Mouse (Mus musculus): ENCODE data around the gene Hivep3.

Hivep3 gene

DNA sequence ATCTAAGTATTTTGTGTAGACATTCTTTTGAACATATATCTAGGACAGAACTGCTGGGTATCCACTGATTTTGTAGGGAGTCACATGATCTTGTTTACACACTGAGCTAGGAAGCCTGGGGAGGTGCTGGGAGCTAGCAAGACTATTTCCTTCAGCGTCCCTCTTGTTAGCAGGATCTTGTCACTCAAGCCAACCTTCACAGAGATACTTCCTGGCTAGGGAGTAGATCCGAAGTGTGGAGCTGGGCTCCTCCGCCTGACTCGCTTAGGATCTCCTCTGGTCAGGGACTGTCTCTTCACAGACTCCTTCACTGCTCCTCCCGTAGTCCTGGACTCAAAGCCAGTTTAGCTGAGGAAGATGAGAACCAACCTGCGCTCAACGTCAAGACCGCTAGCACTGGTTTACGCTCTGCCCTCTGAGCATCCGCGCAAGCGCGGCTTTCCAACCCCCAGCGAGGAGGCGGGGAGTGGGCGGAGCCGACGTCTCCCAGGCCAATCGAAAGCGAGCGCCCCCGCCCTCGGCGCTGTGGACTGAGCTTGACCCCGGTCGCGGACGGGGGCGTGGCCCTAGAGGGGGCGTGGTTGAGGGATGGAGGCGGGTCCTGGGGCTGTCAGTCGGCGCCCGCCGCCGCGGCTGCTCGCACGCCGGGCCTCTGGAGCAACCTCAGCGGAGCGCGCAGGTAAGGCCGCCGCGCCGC lies at the start of gene Hivep3:
TSS of gene Hivep3 (plus strand) at position 601 of the 697 bp plus-strand sequence.
- DNase-seq: peak; percentile 100

GRCm38 (mm10) chr4:119685746-119686145 lies 47.8 kb upstream of the Hivep3 start:
- no peak for DNase-seq

GRCm38 (mm10) chr4:119698339-119698738 lies 35.2 kb upstream of the Hivep3 start:
- peak; percentile 18 for DNase-seq

- no peak for DNase-seq
These were observed 32.2 kb upstream of the Hivep3 start for GRCm38 (mm10) chr4:119701269-119701954.

DNA sequence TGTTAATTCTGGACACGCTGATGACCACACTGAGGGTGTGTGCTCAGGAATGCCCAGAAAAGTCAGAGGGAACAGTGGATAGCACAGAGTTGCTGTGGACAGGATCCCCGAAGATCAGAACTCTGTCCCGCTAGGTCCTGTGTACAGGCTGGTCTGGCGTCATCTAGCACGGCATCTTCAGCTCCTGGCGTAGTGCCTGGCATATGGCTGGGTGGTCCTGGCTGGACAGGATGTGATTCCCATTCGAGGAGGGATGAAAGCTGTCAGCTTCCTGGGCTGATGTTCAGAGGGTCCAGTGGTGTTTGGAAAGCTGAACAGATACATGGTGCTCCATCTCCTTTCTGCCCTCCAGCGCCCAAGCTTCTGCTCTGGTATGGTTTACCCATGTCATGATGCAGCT lies 29.6 kb upstream of the Hivep3 start:
- no peak for DNase-seq

- DNase-seq: no peak
These were observed 26.3 kb upstream of the Hivep3 start for GRCm38 (mm10) chr4:119707326-119707725.

DNA sequence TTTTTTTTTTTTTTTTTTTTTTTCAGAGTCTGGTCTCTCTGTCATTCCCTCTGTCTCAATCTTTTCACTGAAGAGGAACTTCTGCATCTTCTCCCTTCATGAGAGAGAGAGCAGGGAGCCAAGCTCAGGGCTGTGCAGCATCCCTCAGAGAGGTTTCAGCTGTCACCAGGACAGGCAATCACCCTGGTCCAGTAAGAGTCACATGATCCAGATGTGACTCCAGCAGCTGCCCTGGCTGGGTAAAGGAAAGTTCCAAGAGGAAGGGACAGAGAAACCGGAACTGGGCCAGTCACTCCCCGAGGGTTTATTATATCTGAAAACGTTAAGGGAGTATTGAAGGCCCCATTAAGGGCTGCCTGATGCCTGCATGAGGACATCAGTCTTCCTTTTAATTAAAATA lies 25.8 kb upstream of the Hivep3 start:
- DNase-seq: no peak

DNA sequence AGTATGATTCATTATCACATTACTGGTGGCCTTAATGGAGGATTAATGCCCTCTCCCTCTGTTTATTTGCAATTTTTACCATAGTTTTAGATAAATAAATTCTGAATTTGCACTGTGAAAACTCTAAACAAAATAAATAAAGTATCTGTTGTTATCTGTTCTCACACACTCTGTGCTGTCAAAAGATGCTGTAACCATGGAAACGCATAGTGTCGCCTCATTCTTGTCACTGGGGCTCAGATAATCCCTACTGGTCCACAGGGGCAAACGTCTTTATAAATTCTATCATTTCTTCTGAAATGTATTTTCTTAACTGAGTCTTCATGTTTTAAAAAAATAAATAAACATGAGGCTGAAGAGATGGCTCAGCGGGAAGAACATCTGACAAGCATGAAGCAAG lies 23.4 kb upstream of the Hivep3 start:
- DNase-seq: no peak

- no peak for DNase-seq
These were observed 16.1 kb upstream of the Hivep3 start for GRCm38 (mm10) chr4:119717443-119717842.

DNA sequence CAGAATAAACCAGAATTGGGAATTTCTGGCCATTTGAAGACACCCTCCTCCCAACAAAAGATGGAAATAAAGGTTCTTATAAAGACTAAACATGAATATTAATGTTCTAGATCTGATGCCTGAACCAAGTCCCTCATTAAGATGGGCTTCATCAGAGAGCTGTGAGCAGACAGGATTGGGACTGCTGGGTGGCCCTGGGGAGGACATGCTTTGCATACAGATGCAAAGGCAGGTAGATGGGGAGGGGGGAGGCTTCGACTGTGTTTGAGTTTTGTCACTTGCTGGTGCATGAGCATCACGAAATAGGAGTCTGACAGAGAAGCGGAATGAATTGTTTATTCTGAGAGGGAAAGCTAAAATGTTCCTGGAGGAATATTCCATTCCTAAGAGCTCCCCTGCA lies 12.1 kb upstream of the Hivep3 start:
- no peak for DNase-seq

- DNase-seq: no peak
These were observed 7.5 kb upstream of the Hivep3 start for GRCm38 (mm10) chr4:119726074-119726473.

DNA sequence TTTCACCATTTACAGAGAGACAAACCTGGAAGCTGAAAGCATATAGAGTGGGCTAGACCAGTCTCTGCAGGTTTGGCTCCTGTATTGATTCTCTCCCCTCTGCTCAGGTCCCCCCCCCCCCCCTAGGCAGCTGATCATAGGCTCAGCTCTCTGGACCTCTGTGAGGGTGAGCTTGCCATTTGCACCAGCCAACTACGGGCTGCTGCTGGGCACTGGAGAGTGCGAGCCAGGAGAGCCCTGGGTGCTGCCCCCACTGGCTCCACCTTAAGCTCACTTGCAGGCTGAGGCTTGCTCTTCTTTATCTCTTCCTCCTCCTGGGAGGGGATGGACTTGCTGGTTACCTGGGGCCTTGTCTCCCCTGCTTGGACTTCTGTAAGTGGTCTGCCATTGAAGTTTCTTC lies 5.7 kb upstream of the Hivep3 start:
- DNase-seq: no peak

GRCm38 (mm10) chr4:119733942-119734341 lies 358 bp downstream of the Hivep3 start:
- DNase-seq: peak; percentile 67

- DNase-seq: no peak
These were observed 768 bp downstream of the Hivep3 start for GRCm38 (mm10) chr4:119734352-119734751.

- no peak for DNase-seq
These were observed 5.1 kb downstream of the Hivep3 start for GRCm38 (mm10) chr4:119738641-119739040.

DNA sequence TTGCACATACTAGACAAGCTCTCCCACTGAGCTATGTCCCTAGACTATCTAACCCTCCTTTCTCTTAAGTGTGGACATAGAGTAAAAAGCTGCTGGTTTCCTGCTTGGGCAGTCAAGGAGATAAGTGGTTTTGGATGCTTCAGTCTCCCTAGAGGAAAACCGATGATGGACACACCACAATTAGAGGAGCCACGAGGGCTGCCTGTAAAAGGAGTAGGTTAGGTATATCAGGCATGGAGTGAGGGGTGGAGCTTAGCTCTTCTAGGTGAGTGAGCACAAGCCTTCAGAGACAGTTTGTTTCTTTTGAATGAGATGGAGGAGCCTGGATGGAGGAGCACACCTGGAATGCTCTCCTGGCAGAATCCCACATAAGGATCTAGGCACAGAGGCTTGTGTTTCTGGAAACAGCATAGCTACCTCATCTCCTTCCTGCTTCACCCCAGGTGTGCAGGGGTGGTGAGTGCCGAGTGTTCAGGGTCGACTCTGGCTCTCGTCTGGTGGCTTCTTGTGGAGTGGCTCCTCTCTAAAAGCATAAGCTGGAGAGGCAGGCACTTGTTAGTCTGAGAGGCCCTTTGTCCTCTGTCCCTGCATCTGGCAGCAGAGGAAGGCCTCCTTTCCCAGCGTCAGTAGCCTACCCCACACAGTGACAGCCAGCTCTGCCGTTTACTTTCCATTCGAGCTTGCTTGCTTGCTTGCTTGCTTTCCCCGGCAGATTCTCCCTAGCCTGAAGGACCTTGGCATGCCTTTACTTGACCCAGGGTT lies 5.9 kb downstream of the Hivep3 start:
- DNase-seq: no peak

- no peak for DNase-seq
These were observed 14.8 kb downstream of the Hivep3 start for GRCm38 (mm10) chr4:119748341-119748740.

GRCm38 (mm10) chr4:119750157-119750556 lies 16.6 kb downstream of the Hivep3 start:
- no peak for DNase-seq

DNA sequence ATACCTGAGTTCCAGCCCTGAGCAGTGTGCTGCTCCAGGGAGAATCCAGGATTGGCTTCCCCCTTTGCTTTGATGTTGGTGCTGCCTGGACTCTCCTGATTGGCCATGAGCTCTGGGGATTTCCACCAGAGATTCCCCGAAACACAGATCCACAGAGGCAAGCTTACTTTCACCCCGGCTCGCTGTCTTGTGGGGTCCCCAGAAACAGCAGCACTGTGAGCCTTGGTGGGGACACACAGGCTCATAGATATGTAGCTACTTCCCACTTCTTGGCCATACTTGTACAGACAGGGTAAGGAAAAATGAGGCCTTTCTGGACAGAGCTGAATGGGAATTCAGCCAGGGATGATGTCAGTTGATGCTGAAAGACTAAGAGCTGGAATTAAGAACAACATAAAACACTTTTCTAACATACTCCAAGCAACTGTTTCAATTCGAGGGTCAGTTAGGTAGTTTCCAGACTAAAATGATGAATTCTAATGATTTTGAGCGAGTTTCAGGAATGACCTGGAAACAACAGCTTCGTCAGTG lies 17.2 kb downstream of the Hivep3 start:
- no peak for DNase-seq

DNA sequence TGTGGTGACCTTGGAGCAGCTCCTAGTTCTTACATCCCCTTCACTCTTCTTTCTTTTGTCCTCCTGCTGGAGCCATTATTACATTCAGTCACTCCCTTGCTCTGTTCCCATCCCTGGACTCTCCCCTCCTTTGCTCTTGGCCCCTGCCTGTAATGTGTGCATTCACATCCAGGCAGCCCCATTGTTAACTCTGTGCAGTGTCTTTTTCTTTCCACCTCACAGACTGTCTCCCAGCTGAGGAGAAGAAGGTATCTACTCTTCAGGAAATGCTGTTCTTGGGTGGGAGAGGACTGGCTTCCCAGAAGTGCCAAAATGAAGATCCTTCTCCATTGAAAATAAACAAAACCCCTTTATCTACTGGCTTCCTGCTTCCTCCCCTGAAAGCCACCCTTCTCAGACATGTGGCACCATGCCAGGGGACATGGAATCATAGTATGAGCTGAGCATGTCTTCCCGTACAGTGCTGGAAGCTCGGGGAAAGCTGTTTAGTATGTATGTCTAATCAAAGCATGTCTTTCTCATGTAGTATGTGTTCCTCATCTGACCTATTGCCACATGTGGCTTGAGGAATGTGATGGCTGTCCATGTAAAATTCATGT lies 17.9 kb downstream of the Hivep3 start:
- DNase-seq: no peak

DNA sequence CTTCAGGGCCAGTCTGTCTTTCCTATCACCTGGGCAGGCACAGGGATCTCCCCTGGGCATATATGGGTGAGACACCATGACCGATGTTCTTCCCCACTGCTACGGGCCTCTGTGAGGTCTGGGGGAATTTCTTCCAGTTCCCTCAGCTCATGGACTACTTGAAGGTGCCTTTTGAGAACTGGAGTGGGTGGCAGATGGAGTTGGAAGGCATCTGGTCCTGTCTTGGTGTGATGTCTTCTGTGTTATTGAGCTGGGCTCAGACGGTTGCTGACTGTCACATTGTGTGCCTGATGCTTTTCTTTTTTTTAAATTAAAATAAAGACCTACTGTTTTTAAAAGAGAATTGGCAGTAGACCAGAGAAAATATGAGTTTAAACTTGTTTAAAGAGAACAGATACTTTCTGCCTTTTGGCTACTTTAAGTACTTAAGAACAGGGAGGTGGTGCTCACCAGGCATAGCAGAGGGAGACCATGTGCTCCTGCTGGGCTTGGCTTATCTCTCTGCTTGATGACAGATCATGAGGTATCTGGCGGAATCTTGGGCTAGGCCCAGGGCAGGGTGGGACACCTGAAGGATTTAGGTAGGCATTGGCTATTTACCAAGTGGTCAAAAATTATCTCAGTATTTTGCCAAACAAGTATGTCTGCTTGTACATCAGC lies 26.1 kb downstream of the Hivep3 start:
- no peak for DNase-seq

DNA sequence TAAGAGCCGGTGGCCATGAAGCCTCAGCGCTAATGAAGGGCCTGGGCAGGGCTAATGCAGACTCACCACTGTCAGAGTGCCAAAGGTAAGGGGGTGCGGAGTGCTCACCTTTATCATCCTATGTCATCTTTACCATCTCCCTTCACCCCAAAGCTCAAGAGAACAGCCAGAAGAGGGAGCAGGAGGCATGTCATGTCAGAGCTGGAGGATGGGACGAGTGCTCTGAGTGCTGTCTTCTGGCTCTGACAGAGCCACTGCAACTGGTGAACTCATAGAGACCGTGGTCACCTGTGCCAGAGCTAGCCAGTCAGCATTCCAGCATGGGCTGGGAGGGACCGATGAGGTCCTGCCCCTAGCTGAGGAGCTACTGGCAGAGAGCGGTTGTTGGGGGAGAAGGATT lies 27.2 kb downstream of the Hivep3 start:
- no peak for DNase-seq

Measured in cerebellum, adult 8-10 months (tissue).